Mouse (Mus musculus) spleen, adult 2 months (tissue): ENCODE measurements around the gene Gm20388.

Experiments
- CTCF ChIP-seq: fragments of 200-500 bp; IDR thresholded peaks from 2 replicates; pipeline ENCODE4 v1.5.1; 2011; ENCODE audit warnings: mild to moderate bottlenecking, inconsistent platforms; ENCODE audit not compliant: insufficient read depth, insufficient read length, insufficient replicate concordance; ENCODE audit errors: extremely low read depth
- POLR2A ChIP-seq: fragments of 200-500 bp; IDR thresholded peaks from 2 replicates; pipeline ENCODE4 v1.6.1; 2011; ENCODE audit warnings: low read depth, low read length, inconsistent platforms

DNA sequence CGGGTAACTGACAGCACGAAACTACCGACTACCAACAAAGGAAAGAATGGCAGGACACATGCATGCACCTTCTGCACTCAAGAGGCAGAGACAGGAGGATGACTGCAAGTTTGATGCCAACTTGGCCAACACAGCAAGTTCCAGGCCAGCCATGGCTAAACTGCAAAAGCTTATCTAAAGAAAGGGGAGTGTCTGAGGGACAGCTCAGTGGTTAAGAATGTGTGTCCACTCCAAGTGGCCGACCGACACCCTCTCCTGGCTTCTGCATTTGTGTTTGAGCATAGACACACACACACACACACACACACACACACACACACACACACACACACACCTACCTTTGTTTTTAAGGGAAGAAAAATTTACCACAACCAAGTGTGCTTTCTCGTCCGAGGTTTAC, 3367.8 kb downstream of the Gm20388 start:
- TF ChIP-seq CTCF (no peak), POLR2A (no peak)
